Mouse (Mus musculus): ENCODE measurements around the gene Ctnnd2. TPM values are rescaled to one million over a fixed set of nuclear protein-coding genes. Genes with fewer than 3 reads are reported as not detected.

Gene Ctnnd2
- total RNA-seq, 2 experiments from 2014 or later, result 212 to 226 TPM

GRCm38 (mm10) chr15:30649964-30650363 is 477.6 kb downstream of the Ctnnd2 start:
- DNase-seq, result no peak

- no peak for DNase-seq
Measured at GRCm38 (mm10) chr15:30655433-30655832, 483.0 kb downstream of the Ctnnd2 start.

GRCm38 (mm10) chr15:30657588-30657987 is 485.2 kb downstream of the Ctnnd2 start:
- DNase-seq, result no peak

GRCm38 (mm10) chr15:30660539-30661149 is 488.3 kb downstream of the Ctnnd2 start:
- no peak for DNase-seq

- DNase-seq, result no peak
Measured at GRCm38 (mm10) chr15:30661689-30662422, 489.5 kb downstream of the Ctnnd2 start.

- no peak for DNase-seq
Measured at GRCm38 (mm10) chr15:30667819-30668587, 495.6 kb downstream of the Ctnnd2 start.

- DNase-seq, result no peak
Measured at GRCm38 (mm10) chr15:30681939-30682338, 509.5 kb downstream of the Ctnnd2 start.

GRCm38 (mm10) chr15:30682360-30683119 is 510.1 kb downstream of the Ctnnd2 start:
- DNase-seq, result no peak

GRCm38 (mm10) chr15:30686206-30687101 is 514.1 kb downstream of the Ctnnd2 start:
- DNase-seq, result no peak

GRCm38 (mm10) chr15:30693754-30694205 is 521.4 kb downstream of the Ctnnd2 start:
- peak; percentile 60 to 64 for DNase-seq

GRCm38 (mm10) chr15:30694286-30694685 is 521.9 kb downstream of the Ctnnd2 start:
- no peak for DNase-seq

- no peak for DNase-seq
Measured at GRCm38 (mm10) chr15:30695859-30696258, 523.5 kb downstream of the Ctnnd2 start.

GRCm38 (mm10) chr15:30697356-30697755 is 525.0 kb downstream of the Ctnnd2 start:
- DNase-seq, result peak in 1 of 2 experiments; percentile 15

- no peak for DNase-seq
Measured at GRCm38 (mm10) chr15:30700762-30701161, 528.4 kb downstream of the Ctnnd2 start.

GRCm38 (mm10) chr15:30701592-30701991 is 529.2 kb downstream of the Ctnnd2 start:
- no peak for DNase-seq

- DNase-seq, result no peak
Measured at GRCm38 (mm10) chr15:30709026-30709753, 536.8 kb downstream of the Ctnnd2 start.

- DNase-seq, result no peak
Measured at GRCm38 (mm10) chr15:30709754-30710105, 537.3 kb downstream of the Ctnnd2 start.

GRCm38 (mm10) chr15:30714823-30715222 is 542.4 kb downstream of the Ctnnd2 start:
- DNase-seq, result no peak

- peak in 1 of 2 experiments; percentile 14 for DNase-seq
Measured at GRCm38 (mm10) chr15:30718811-30719210, 546.4 kb downstream of the Ctnnd2 start.

GRCm38 (mm10) chr15:30719226-30719625 is 546.8 kb downstream of the Ctnnd2 start:
- DNase-seq, result peak; percentile 51 to 60

- DNase-seq, result no peak
Measured at GRCm38 (mm10) chr15:30721098-30721497, 548.7 kb downstream of the Ctnnd2 start.

All from layer of hippocampus, postnatal 36 days (tissue).